Comparison of ENCODE assay signal across 8 mouse cellular contexts in the genomic region with DNA sequence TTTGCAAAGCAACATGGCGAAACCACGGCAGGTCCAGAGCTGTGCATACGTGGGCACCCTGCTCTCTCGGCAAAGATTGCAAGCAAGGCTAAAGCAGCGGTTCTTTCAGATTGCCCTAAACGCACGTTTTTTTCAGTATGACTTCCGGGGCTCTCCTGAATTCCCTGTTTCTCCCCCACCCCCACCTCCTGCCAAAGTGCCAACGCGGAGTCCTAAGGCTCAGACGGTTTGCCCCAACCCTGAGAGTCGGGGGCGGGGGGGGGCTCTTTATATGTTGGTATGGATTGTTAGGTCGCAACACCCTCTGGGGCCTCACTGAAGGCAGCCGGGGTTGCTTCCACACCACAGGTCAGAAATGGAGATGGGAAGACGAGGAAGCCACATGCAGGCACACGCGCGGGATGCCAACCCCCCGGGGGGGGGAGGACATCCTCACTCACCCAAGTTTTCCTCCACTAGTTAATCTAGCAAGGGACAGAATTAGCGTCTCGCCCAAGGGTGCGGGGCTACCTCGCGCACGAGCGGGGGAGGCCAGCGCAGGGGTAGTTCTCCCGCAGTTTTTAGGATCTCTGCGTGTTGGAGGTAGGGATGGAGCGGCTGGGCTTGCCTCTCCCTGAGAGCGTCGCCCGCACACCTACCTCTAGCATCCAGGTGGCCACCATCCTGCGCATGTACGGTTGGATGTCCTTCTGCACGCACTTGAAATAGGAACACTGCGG. TPM values are rescaled to one million over a fixed set of nuclear protein-coding genes. Genes with fewer than 3 reads are reported as not detected.
DNase-seq lines count a peak whose midpoint lies in the region; ATAC-seq and TF ChIP-seq lines count a peak whose summit lies in the region.

No protein-coding gene starts in this region.

- 0 out of 2 replicates have a peak, but pooled peaks have one; percentile 2 for ATAC-seq in heart, postnatal 0 days (ENCODE audit: insufficient read depth, low read depth)
- no peak for ATAC-seq in limb, embryonic 15.5 days (ENCODE audit: insufficient number of reproducible peaks, low FRiP score, low TSS enrichment, low read depth)

- peak overlapping the region; percentile 91 for H3K9ac ChIP-seq in heart, postnatal 0 days (replicated peaks; ENCODE audit: low read depth, low read length)
- H3K9ac ChIP-seq in limb, embryonic 15.5 days = peak overlapping the region; percentile 85

- peak overlapping the region; percentile 77 for H3K4me3 ChIP-seq in heart, postnatal 0 days (ENCODE audit: low read depth, low read length)
- H3K4me3 ChIP-seq in limb, embryonic 15.5 days = peak overlapping the region; percentile 80

- H3K27me3 ChIP-seq in heart, postnatal 0 days (ENCODE audit: control insufficient read depth, insufficient read depth, low read length) = no peaks in the 10 kb centered on the region
- no peaks in the 10 kb centered on the region for H3K27me3 ChIP-seq in limb, embryonic 15.5 days

- peaks cover 32% of the 10 kb centered on the region for H3K4me1 ChIP-seq in heart, postnatal 0 days (ENCODE audit: control insufficient read depth, insufficient read depth)
- peaks cover 72% of the 10 kb centered on the region for H3K4me1 ChIP-seq in limb, embryonic 15.5 days

- no peak for TF ChIP-seq CTCF in heart, postnatal 0 days (IDR thresholded peaks at IDR 0.05; ENCODE audit: low read depth)

- H3K9me3 ChIP-seq in heart, postnatal 0 days (replicated peaks; ENCODE audit: control insufficient read depth, low read length) = no peaks in the 10 kb centered on the region
- H3K9me3 ChIP-seq in limb, embryonic 15.5 days = no peaks in the 10 kb centered on the region

- peak; percentile 64 to 72 for DNase-seq in cerebellum, postnatal 10 days
- DNase-seq in cerebellum, postnatal 4 days (ENCODE audit: low spot score in 2 of 2) = no peak
- peak; percentile 61 for DNase-seq in 416B (ENCODE audit: low read depth)
- peak; percentile 65 for DNase-seq in embryo, embryonic 10.5 days (ENCODE audit: low spot score)
- peak; percentile 40 for DNase-seq in heart, postnatal 0 days (ENCODE audit: low spot score)
- peak; percentile 6 to 15 for DNase-seq in natural killer cell, adult 2 months (ENCODE audit: low spot score in 2 of 2)
- no peak for DNase-seq in T-cell, adult 2 months (ENCODE audit: low spot score)

- TF ChIP-seq EP300 in heart, postnatal 0 days (IDR thresholded peaks at IDR 0.05; ENCODE audit: low read depth) = no peak

- peak overlapping the region; percentile 95 for H3K4me2 ChIP-seq in heart, postnatal 0 days (ENCODE audit: low read depth, low read length)
- H3K4me2 ChIP-seq in limb, embryonic 15.5 days = peak overlapping the region; percentile 93

- under 1% methylated on average over 38 of the region's 38 CpGs for WGBS in heart, postnatal 0 days
- under 1% methylated on average over 38 of the region's 38 CpGs for WGBS in limb, embryonic 15.5 days

- peaks cover 10% of the 10 kb centered on the region for H3K36me3 ChIP-seq in heart, postnatal 0 days (replicated peaks; ENCODE audit: control insufficient read depth, insufficient read depth, low read length)
- peaks cover 19% of the 10 kb centered on the region; the same call in 1 of the 2 replicates for H3K36me3 ChIP-seq in limb, embryonic 15.5 days

- H3K27ac ChIP-seq in heart, postnatal 0 days (ENCODE audit: low read depth) = peak overlapping the region; percentile 89
- peak overlapping the region; percentile 90 for H3K27ac ChIP-seq in limb, embryonic 15.5 days

RNA-seq across cellular contexts. Expression of a gene that starts 1.9 kb away (rescaled TPM):
- 31.1 and 34.5 TPM in 2 replicates for total RNA-seq in heart, postnatal 0 days (2014; rRNA removed; ENCODE audit: low replicate concordance)
- polyA plus RNA-seq in heart, postnatal 0 days (2015; fragmentation: Nextera tagmentation; extraction: Ambion mirVana) = 383 and 392 TPM in 2 replicates
- polyA plus RNA-seq in limb, embryonic 15.5 days (2015; fragmentation: Nextera tagmentation; extraction: Ambion mirVana) = 1,131 and 1,164 TPM in 2 replicates

RNA-seq across cellular contexts. Expression of a gene that starts 40.7 kb away (rescaled TPM):
- total RNA-seq in heart, postnatal 0 days (2014; rRNA removed; ENCODE audit: low replicate concordance) = 9.0 and 21.1 TPM in 2 replicates
- polyA plus RNA-seq in heart, postnatal 0 days (2015; fragmentation: Nextera tagmentation; extraction: Ambion mirVana) = 14.4 and 15.6 TPM in 2 replicates
- 2.2 and 2.6 TPM in 2 replicates for polyA plus RNA-seq in limb, embryonic 15.5 days (2015; fragmentation: Nextera tagmentation; extraction: Ambion mirVana)

Comparison
In these comparisons a context has a peak if more than half of its experiments do, and no peak if none do; other contexts are left out.
1. DNase-seq: peak in cerebellum, postnatal 10 days (2 of 2), 416B (single experiment), embryo, embryonic 10.5 days (single experiment), heart, postnatal 0 days (single experiment) and natural killer cell, adult 2 months (2 of 2); none in cerebellum, postnatal 4 days (0 of 2) and T-cell, adult 2 months (single experiment).